Mouse (Mus musculus) lung, postnatal 0 days (tissue): ENCODE data around the gene Cnn2. TPM values are rescaled to one million over a fixed set of nuclear protein-coding genes. Genes with fewer than 3 reads are reported as not detected.
"Not testable (repeated sequence)": the region's sequence is repeated elsewhere in the genome, so short reads cannot be mapped to it uniquely, and the experiment has no call there.

ENCODE experiments used
- ATAC-seq: fragments of 200-750 bp; cut with Nextera tagmentation; 2 replicates; pipeline ENCODE4 v1.8.0; 2017; ENCODE audit warnings: moderate library complexity
- DNase-seq: peaks from one replicate; pipeline ENCODE4 v3.0.0-alpha.2; 2016; ENCODE audit warnings: low spot score
- H3K27ac ChIP-seq: fragments of 300-500 bp; sonication (generic); 2 replicates; pipeline ENCODE4 v1.5.1; 2014; ENCODE audit warnings: antibody characterized with exemption, mild to moderate bottlenecking, low read length, mixed read lengths
- H3K27me3 ChIP-seq: fragments of 300-500 bp; sonication (generic); replicated peaks from 2 replicates; pipeline ENCODE4 v1.6.1; 2014; ENCODE audit warnings: low read length, mixed read lengths; ENCODE audit not compliant: insufficient read depth
- H3K36me3 ChIP-seq: fragments of 300-500 bp; sonication (generic); 2 replicates; pipeline ENCODE4 v1.6.1; 2014; ENCODE audit warnings: low read length, mixed read lengths; ENCODE audit not compliant: insufficient read depth
- H3K4me1 ChIP-seq: fragments of 300-500 bp; sonication (generic); 2 replicates; pipeline ENCODE4 v1.6.1; 2014; ENCODE audit warnings: antibody characterized with exemption, low read depth, low read length, mixed read lengths; ENCODE audit not compliant: insufficient read depth
- H3K4me2 ChIP-seq: fragments of 300-500 bp; sonication (generic); replicated peaks from 2 replicates; pipeline ENCODE4 v1.6.1; 2014; ENCODE audit warnings: low read depth, mild to moderate bottlenecking, low read length, moderate library complexity, mixed read lengths
- H3K4me3 ChIP-seq: fragments of 300-500 bp; sonication (generic); 2 replicates; pipeline ENCODE4 v1.5.1; 2014; ENCODE audit warnings: low read depth, low read length
- H3K9ac ChIP-seq: fragments of 300-500 bp; sonication (generic); replicated peaks from 2 replicates; pipeline ENCODE4 v1.6.1; 2014; ENCODE audit warnings: low read depth, mild to moderate bottlenecking
- H3K9me3 ChIP-seq: fragments of 300-500 bp; sonication (generic); 2 replicates; pipeline ENCODE4 v1.6.1; 2016; ENCODE audit warnings: low read length, mixed read lengths
- CTCF ChIP-seq: IDR thresholded peaks from 2 replicates; pipeline ENCODE4 v1.5.1; 2016; ENCODE audit warnings: antibody characterized with exemption, mild to moderate bottlenecking
- EP300 ChIP-seq: IDR thresholded peaks from 2 replicates; pipeline ENCODE4 v1.6.1; 2016; ENCODE audit warnings: antibody characterized with exemption, mild to moderate bottlenecking, control low read depth
- WGBS: fragments of 180-500 bp; shearing (Covaris S2); extraction: QIAGEN DNeasy Blood & Tissue Kit; methylation state at CpG from one replicate; pipeline ENCODE4 v1.1.7; 2014; 5-methylcytosine and 5-hydroxymethylcytosine counted together
- polyA plus RNA-seq: library from polyadenylated mRNA; unstranded; fragments of >200 nt; fragmentation: Nextera tagmentation; extraction: Ambion mirVana; gene quantifications from 2 replicates; pipeline ENCODE4 v1.2.1, GENCODE M21; 2015

Cnn2 gene
- polyA plus RNA-seq, 1 experiment from 2014 or later: 483 TPM

- H3K4me3 ChIP-seq: no peak overlapping the region
- H3K9me3 ChIP-seq: no peaks in the 10 kb centered on the region
- no peak; the same call in none of the 2 replicates for TF ChIP-seq EP300
- TF ChIP-seq CTCF: no peak
- H3K36me3 ChIP-seq: 0 out of 2 replicates have a peak, but pooled peaks cover 7% of the 10 kb centered on the region
- peak; percentile 64 for ATAC-seq
- H3K9ac ChIP-seq: peak overlapping the region; percentile 13; the same call in 1 of the 2 replicates
- peaks cover 28% of the 10 kb centered on the region for H3K4me1 ChIP-seq
- 9% methylated on average over 5 of the region's 5 CpGs for WGBS
- no peak overlapping the region for H3K4me2 ChIP-seq
- H3K27ac ChIP-seq: peak overlapping the region; percentile 92
- no peaks in the 10 kb centered on the region for H3K27me3 ChIP-seq
- DNase-seq: peak; percentile 80
Observed at GRCm38 (mm10) chr10:80032799-80033480, 44.6 kb downstream of the Cnn2 start.

DNA sequence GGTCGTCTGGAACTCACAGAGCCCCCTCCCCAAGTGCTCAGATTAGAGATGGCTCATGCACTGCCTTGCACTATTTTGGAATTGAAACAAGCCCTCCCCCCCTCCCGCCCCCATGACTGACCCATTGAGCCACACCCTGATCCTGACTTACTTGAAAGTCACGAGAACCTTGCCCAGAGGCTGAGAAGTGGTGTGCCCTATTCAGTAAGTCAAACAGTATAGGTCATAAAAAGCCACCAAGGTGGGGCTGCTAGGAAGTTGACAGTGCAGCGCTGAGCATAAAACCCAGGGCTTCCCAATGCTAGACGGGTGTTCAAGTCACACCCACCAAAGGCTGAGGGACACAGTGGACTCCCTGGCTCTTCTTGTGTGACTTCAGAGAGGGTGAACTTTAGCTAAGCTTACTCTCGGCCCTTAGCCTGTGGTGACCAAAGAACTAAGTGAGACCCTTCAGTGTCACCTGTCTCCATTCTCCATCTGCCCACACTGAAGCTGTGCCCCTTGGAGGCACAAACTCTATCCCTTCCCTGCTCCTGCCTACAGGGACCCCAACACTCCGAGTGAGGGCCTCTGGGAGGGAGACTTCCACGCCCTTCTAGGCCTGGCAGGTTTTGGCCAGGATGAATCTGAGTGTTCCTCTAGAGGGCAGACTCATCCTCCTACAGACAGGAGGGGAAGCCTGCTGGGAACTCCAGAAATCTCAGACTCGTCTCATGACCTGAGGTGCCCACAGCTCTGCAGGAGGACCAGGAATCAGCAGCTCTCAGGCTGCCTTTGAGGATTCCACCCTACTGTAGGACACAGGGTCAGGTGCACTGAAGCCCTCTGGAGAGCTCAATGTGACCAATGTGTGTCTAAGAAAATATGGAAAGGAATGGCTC is 45.4 kb downstream of the Cnn2 start:
- 0 out of 2 replicates have a peak, but pooled peaks cover 7% of the 10 kb centered on the region for H3K36me3 ChIP-seq
- no peaks in the 10 kb centered on the region for H3K9me3 ChIP-seq
- no peak overlapping the region for H3K4me3 ChIP-seq
- H3K4me1 ChIP-seq: peaks cover 34% of the 10 kb centered on the region
- DNase-seq: peak; percentile 88
- WGBS: 13% methylated on average over 9 of the region's 9 CpGs
- TF ChIP-seq EP300: peak; percentile 50
- peak; percentile 77 for TF ChIP-seq CTCF
- no peak overlapping the region for H3K4me2 ChIP-seq
- no peaks in the 10 kb centered on the region for H3K27me3 ChIP-seq
- no peak overlapping the region for H3K9ac ChIP-seq
- peak; percentile 71 for ATAC-seq
- H3K27ac ChIP-seq: peak overlapping the region; percentile 92

DNA sequence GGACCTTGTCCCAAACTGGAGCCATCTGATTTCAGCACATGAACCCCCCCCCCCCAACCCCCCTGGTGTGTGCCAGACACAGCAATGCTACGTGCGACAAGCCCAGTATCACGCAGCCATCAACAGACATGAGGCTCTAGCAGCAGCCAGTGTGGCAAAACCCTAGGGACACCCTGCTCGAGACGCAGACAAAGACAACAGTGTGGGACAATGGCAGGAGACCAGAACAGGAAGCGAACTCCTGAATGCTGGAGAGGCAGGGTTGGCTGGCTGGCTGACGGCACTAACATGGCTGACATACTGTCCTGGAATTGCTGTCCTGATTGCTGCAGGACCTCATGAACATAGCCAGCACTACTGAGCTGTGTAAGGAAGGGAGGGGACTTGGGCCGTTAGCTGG is 46.8 kb downstream of the Cnn2 start:
- ATAC-seq (no peak), DNase-seq (no peak)
- no peaks in the 10 kb centered on the region for H3K9me3 ChIP-seq
- 72% methylated on average over 8 of the region's 8 CpGs for WGBS
- no peak overlapping the region for H3K4me2 ChIP-seq
- 0 out of 2 replicates have a peak, but pooled peaks cover 7% of the 10 kb centered on the region for H3K36me3 ChIP-seq
- H3K27me3 ChIP-seq: no peaks in the 10 kb centered on the region
- peak overlapping the region; percentile 92 for H3K27ac ChIP-seq
- TF ChIP-seq EP300 (no peak), CTCF (no peak)
- no peak overlapping the region for H3K9ac ChIP-seq
- peaks cover 34% of the 10 kb centered on the region for H3K4me1 ChIP-seq
- H3K4me3 ChIP-seq: no peak overlapping the region

DNA sequence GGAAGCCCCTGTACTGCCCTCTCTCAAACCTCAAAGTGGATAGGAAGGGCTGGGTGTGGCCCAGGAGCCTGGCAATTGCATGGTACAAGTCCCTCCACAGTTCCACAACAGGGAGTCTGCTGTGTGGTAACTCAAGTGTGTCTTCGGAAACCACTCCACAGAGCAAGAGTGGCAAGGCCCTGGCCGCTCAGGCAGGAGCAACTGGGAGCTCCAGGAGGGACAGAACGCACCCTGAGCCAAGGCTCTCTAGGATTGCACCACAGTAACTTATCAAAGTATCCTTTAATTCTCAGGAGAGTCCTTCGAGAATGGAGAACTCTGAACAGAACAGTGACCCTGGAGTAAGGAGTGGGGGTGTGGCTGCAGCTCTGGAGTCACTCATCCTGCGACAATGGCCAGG is 47.3 kb downstream of the Cnn2 start:
- peak overlapping the region; percentile 92 for H3K27ac ChIP-seq

GRCm38 (mm10) chr10:80036832-80037231 is 48.4 kb downstream of the Cnn2 start:
- Histone ChIP-seq H3K9me3 (no peaks in the 10 kb centered on the region), H3K4me1 (peaks cover 34% of the 10 kb centered on the region), H3K4me2 (no peak overlapping the region), H3K36me3 (0 out of 2 replicates have a peak, but pooled peaks cover 7% of the 10 kb centered on the region), H3K4me3 (no peak overlapping the region), H3K27ac (peak overlapping the region; percentile 59), H3K9ac (no peak overlapping the region), H3K27me3 (no peaks in the 10 kb centered on the region)
- ATAC-seq (no peak), DNase-seq (no peak)
- no peak for TF ChIP-seq EP300
- TF ChIP-seq CTCF: no peak
- 86% methylated on average over 13 of the region's 13 CpGs for WGBS

More for the DNA sequence above, 47.3 kb downstream of the Cnn2 start:
- H3K9me3 ChIP-seq: no peaks in the 10 kb centered on the region
- peaks cover 34% of the 10 kb centered on the region for H3K4me1 ChIP-seq
- DNase-seq: peak; percentile 85
- H3K9ac ChIP-seq: no peak overlapping the region
- no peaks in the 10 kb centered on the region for H3K27me3 ChIP-seq
- H3K4me2 ChIP-seq: no peak overlapping the region
- peak; percentile 44 for TF ChIP-seq EP300
- TF ChIP-seq CTCF: no peak
- H3K4me3 ChIP-seq: no peak overlapping the region
- ATAC-seq: peak; percentile 40
- 56% methylated on average over 5 of the region's 5 CpGs for WGBS
- 0 out of 2 replicates have a peak, but pooled peaks cover 7% of the 10 kb centered on the region for H3K36me3 ChIP-seq

DNA sequence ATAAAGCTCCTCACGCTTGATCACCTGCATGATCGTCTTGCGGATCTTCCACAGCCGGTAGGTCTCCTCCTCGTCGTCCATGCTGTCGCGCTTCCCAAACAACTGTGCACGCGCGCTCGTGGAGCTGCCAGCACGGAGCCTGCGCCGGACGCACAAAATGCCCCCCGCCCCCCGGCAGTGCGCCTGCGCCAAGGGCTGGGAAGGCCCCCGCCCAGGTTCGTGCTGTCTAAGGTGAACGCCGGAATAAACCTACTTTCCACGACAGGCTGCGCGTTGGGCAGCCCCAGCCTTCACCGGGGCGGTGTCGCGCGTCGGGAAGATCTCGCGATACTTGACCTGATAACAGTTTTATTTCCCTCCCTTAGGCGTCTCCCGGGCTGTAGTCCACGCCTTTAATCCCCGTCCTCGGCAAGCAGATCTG is 51.2 kb downstream of the Cnn2 start, which contains the start of gene Polr2e:
TSS of gene Polr2e (minus strand) at position 237 of the 421 bp plus-strand sequence.
- Histone ChIP-seq H3K9ac (peak within 1 kb of the TSS; percentile 73), H3K4me1 (peaks cover 11% of the 10 kb centered on the region; the same call in 1 of the 2 replicates), H3K36me3 (0 out of 2 replicates have a peak, but pooled peaks cover 7% of the 10 kb centered on the region), H3K4me2 (peak within 1 kb of the TSS; percentile 88), H3K9me3 (no peaks in the 10 kb centered on the region), H3K27ac (peak within 1 kb of the TSS; percentile 73), H3K4me3 (peak within 1 kb of the TSS; percentile 70), H3K27me3 (no peaks in the 10 kb centered on the region)
- under 1% methylated on average over 36 of the region's 40 CpGs for WGBS
- DNase-seq (peak; percentile 98), ATAC-seq (peak; percentile 95)
- peak; percentile 20; the same call in 1 of the 2 replicates for TF ChIP-seq CTCF
- peak; percentile 89 for TF ChIP-seq EP300

DNA sequence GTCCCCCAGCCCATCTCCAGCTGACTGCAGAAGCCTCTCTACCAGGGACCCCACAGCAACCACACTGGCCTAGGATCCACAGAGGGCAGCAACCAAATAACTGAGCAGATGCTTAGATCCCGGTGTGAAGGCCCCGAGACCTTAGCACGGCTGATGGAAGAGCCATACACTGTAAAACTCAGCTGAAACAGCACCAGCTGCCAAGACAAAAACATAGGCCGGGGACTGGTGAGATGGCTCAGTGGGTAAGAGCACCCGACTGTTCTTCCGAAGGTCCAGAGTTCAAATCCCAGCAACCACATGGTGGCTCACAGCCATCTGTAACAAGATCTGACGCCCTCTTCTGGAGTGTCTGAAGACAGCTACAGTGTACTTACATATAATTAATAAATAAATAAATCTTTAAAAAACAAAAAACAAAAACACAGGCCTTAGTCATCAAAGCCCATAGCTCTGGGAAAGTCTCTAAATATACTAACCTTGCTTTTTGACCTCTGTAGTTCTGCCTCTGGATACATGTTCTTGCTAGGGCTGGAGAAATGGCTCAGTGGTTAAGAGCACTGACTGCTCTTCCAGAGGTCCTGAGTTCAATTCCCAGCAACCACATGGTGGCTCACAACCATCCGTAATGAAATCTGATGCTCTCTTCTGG is 53.2 kb downstream of the Cnn2 start:
- H3K9ac ChIP-seq, H3K36me3 ChIP-seq, H3K9me3 ChIP-seq, H3K27me3 ChIP-seq, DNase-seq, H3K4me1 ChIP-seq, H3K4me3 ChIP-seq, H3K27ac ChIP-seq, ATAC-seq, H3K4me2 ChIP-seq: not testable (repeated sequence)
- WGBS: 86% methylated on average over 8 of the region's 8 CpGs
